ENCODE assay signal across 7 mouse cellular contexts in the genomic region with DNA sequence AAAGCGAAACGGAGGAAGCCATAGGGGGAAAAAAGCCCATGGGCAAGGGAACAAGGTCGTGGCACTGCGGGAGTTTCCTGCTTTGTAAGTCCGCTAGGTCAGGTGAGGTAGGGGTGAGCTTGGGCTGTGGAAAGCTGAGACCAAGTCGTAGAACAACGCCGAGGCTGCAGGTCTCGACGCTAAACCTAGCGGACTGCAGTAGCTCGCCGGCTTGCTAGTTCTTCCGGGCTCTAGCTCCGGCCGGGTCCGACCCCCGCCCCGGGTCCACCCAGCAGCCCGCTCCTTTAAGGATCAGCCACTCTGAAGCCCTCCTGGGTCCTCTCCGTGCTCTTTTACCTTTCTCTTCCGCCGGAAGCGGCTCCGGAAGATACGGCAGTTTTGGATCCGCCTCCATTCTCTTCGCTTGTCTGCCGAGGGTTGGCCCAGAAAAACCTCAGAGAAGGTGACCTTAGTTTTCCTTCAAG. TPM values are rescaled to one million over a fixed set of nuclear protein-coding genes. Genes with fewer than 3 reads are reported as not detected.
A peak's percentile ranks its signal among the peaks of the same experiment; 100 is the strongest.
DNase-seq lines count a peak whose midpoint lies in the region; ATAC-seq lines count a peak whose summit lies in the region.

No protein-coding gene starts in this region.

- peak; percentile 85 for DNase-seq in adrenal gland, postnatal 10 days
- peak; percentile 78 for DNase-seq in embryo, embryonic 10 days (ENCODE audit: low spot score)
- DNase-seq in gastrocnemius, postnatal 25 days, result peak; percentile 70
- DNase-seq in intestine, embryonic 14.5 days (ENCODE audit: low spot score), result peak; percentile 79
- peak; percentile 59 for DNase-seq in left cerebral cortex, postnatal 4 days
- DNase-seq in mesoderm, embryonic 11.5 days (ENCODE audit: low read depth, low spot score), result peak; percentile 56
- peak; percentile 59 to 66 for DNase-seq in right cerebral cortex, postnatal 36 days (ENCODE audit: low spot score in 2 of 2)

- peak overlapping the region; percentile 52; the same call in 1 of the 2 replicates for H3K27ac ChIP-seq in intestine, embryonic 14.5 days (ENCODE audit: low read depth)

- peak overlapping the region; percentile 72 for H3K4me2 ChIP-seq in intestine, embryonic 14.5 days (ENCODE audit: low read length)

- H3K4me3 ChIP-seq in intestine, embryonic 14.5 days (ENCODE audit: low read depth, low read length), result peak overlapping the region; percentile 58

- peaks cover 14% of the 10 kb centered on the region for H3K27me3 ChIP-seq in intestine, embryonic 14.5 days (replicated peaks; ENCODE audit: control insufficient read depth, insufficient read depth, low read length)

- H3K9ac ChIP-seq in intestine, embryonic 14.5 days (ENCODE audit: low read length), result peak overlapping the region; percentile 59

- intact Hi-C loops in left cerebral cortex, postnatal 4 days (cut with DNase I), result no loop called here

- WGBS in intestine, embryonic 14.5 days, result under 1% methylated on average over 29 of the region's 29 CpGs

- peaks cover 11% of the 10 kb centered on the region for H3K4me1 ChIP-seq in intestine, embryonic 14.5 days (replicated peaks; ENCODE audit: control insufficient read depth, insufficient read depth, low read length)

- 0 out of 2 replicates have a peak, but pooled peaks have one; percentile 5 for ATAC-seq in intestine, embryonic 14.5 days (replicated peaks; ENCODE audit: low FRiP score, low TSS enrichment, low read depth)

- no peaks in the 10 kb centered on the region for H3K9me3 ChIP-seq in intestine, embryonic 14.5 days (ENCODE audit: control insufficient read depth, low read length)

- H3K36me3 ChIP-seq in intestine, embryonic 14.5 days (ENCODE audit: control insufficient read depth, insufficient read depth, low read length), result no peaks in the 10 kb centered on the region

RNA-seq across cellular contexts. Expression of a gene that starts 3.1 kb away (rescaled TPM):
- 1 to 10 TPM; 5.2 to 9.2 TPM for total RNA-seq in adrenal gland, postnatal 10 days (2021)
- total RNA-seq in gastrocnemius, postnatal 25 days (2021), result 1 to 10 TPM; 2.0 to 2.3 TPM
- polyA plus RNA-seq in intestine, embryonic 14.5 days (2014; fragmentation: Nextera tagmentation; extraction: Ambion mirVana), result 1.3 and 1.7 TPM in 2 replicates
- total RNA-seq in left cerebral cortex, postnatal 4 days (2021), result under 1 TPM; 0.82 to 0.83 TPM

RNA-seq across cellular contexts. Expression of a gene that starts 17.1 kb away (rescaled TPM):
- total RNA-seq in adrenal gland, postnatal 10 days (2021), result 1 to 10 TPM; 4.2 to 4.7 TPM
- 1 to 10 TPM; 1.0 to 1.5 TPM for total RNA-seq in gastrocnemius, postnatal 25 days (2021)
- polyA plus RNA-seq in intestine, embryonic 14.5 days (2014; fragmentation: Nextera tagmentation; extraction: Ambion mirVana), result 12.3 and 18.8 TPM in 2 replicates
- total RNA-seq in left cerebral cortex, postnatal 4 days (2021), result 1 to 10 TPM; 3.8 to 3.9 TPM

RNA-seq across cellular contexts. Expression of a gene that starts 17.1 kb away (rescaled TPM):
- 10 to 100 TPM; 16.2 to 19.4 TPM for total RNA-seq in adrenal gland, postnatal 10 days (2021)
- total RNA-seq in gastrocnemius, postnatal 25 days (2021), result 1 to 10 TPM; 3.8 to 4.4 TPM
- 31.7 and 34.7 TPM in 2 replicates for polyA plus RNA-seq in intestine, embryonic 14.5 days (2014; fragmentation: Nextera tagmentation; extraction: Ambion mirVana)
- 10 to 100 TPM; 18.1 to 18.9 TPM for total RNA-seq in left cerebral cortex, postnatal 4 days (2021)

RNA-seq across cellular contexts. Expression of a gene that starts 52.6 kb away (rescaled TPM):
- 1 to 10 TPM; 3.0 to 3.2 TPM for total RNA-seq in adrenal gland, postnatal 10 days (2021)
- under 1 TPM; 0.11 to 0.13 TPM for total RNA-seq in gastrocnemius, postnatal 25 days (2021)
- 1.0 and 1.4 TPM in 2 replicates for polyA plus RNA-seq in intestine, embryonic 14.5 days (2014; fragmentation: Nextera tagmentation; extraction: Ambion mirVana)
- 10 to 100 TPM; 14.0 to 14.5 TPM for total RNA-seq in left cerebral cortex, postnatal 4 days (2021)

Comparison
In these comparisons a context has a peak if more than half of its experiments do, and no peak if none do; other contexts are left out.
1. Peak in every context shown above with its lines: DNase-seq, ATAC-seq, H3K4me3 ChIP-seq and H3K27ac ChIP-seq.